Mouse (Mus musculus): Measurements from ENCODE around the gene Ahcyl2.
A peak's percentile ranks its signal among the peaks of the same experiment; 100 is the strongest.
"Not testable (repeated sequence)": the region's sequence is repeated elsewhere in the genome, so short reads cannot be mapped to it uniquely, and the experiment has no call there.

Gene Ahcyl2

GRCm38 (mm10) chr6:29816371-29816770 lies 48.6 kb downstream of the Ahcyl2 start:
- not testable (repeated sequence) for DNase-seq

GRCm38 (mm10) chr6:29819309-29819708 lies 51.5 kb downstream of the Ahcyl2 start:
- DNase-seq: peak in 1 of 2 experiments; percentile 19

- DNase-seq: no peak
These were observed 52.5 kb downstream of the Ahcyl2 start for GRCm38 (mm10) chr6:29820314-29820713.

- no peak for DNase-seq
These were observed 53.1 kb downstream of the Ahcyl2 start for GRCm38 (mm10) chr6:29820926-29821325.

GRCm38 (mm10) chr6:29821770-29822169 lies 54.0 kb downstream of the Ahcyl2 start:
- no peak for DNase-seq

GRCm38 (mm10) chr6:29825302-29825701 lies 57.5 kb downstream of the Ahcyl2 start:
- DNase-seq: no peak

GRCm38 (mm10) chr6:29827291-29828242 lies 59.8 kb downstream of the Ahcyl2 start:
- no peak for DNase-seq

- DNase-seq: no peak
These were observed 60.9 kb downstream of the Ahcyl2 start for GRCm38 (mm10) chr6:29828574-29829234.

GRCm38 (mm10) chr6:29832356-29832755 lies 64.5 kb downstream of the Ahcyl2 start:
- no peak for DNase-seq

- no peak for DNase-seq
These were observed 65.3 kb downstream of the Ahcyl2 start for GRCm38 (mm10) chr6:29833117-29833516.

- DNase-seq: peak in 1 of 2 experiments; percentile 33
These were observed 65.9 kb downstream of the Ahcyl2 start for GRCm38 (mm10) chr6:29833568-29834255.

GRCm38 (mm10) chr6:29835543-29836177 lies 67.8 kb downstream of the Ahcyl2 start:
- DNase-seq: no peak

- DNase-seq: no peak
These were observed 69.8 kb downstream of the Ahcyl2 start for GRCm38 (mm10) chr6:29837579-29837978.

- DNase-seq: peak; percentile 18 to 27
These were observed 70.7 kb downstream of the Ahcyl2 start for GRCm38 (mm10) chr6:29838531-29838930.

GRCm38 (mm10) chr6:29840008-29840407 lies 72.2 kb downstream of the Ahcyl2 start:
- no peak for DNase-seq

- DNase-seq: no peak
These were observed 73.7 kb downstream of the Ahcyl2 start for GRCm38 (mm10) chr6:29841461-29841860.

GRCm38 (mm10) chr6:29847643-29848166 lies 79.9 kb downstream of the Ahcyl2 start:
- DNase-seq: no peak

GRCm38 (mm10) chr6:29848808-29849207 lies 81.0 kb downstream of the Ahcyl2 start:
- DNase-seq: no peak

GRCm38 (mm10) chr6:29850096-29850495 lies 82.3 kb downstream of the Ahcyl2 start:
- DNase-seq: no peak

GRCm38 (mm10) chr6:29850747-29851146 lies 82.9 kb downstream of the Ahcyl2 start:
- no peak for DNase-seq

- DNase-seq: no peak
These were observed 84.1 kb downstream of the Ahcyl2 start for GRCm38 (mm10) chr6:29851873-29852272.

- DNase-seq: peak; percentile 57 to 80
These were observed 85.5 kb downstream of the Ahcyl2 start for GRCm38 (mm10) chr6:29853213-29853899.

All from spleen, adult 18-20 months (tissue).